Mouse (Mus musculus) erythroid progenitor cell, adult 5-6 weeks (primary cell): ENCODE results near the gene Csrp3. TPM values are rescaled to one million over a fixed set of nuclear protein-coding genes. Genes with fewer than 3 reads are reported as not detected.

Source experiments
- ATAC-seq: replicated peaks from 2 replicates; pipeline ENCODE4 v1.8.0; 2016; ENCODE audit warnings: moderate number of reproducible peaks, mild to moderate bottlenecking, moderate TSS enrichment, inconsistent platforms; ENCODE audit not compliant: poor library complexity, low FRiP score, severe bottlenecking
- total RNA-seq, 2 experiments: library from RNA; stranded (forward) in 1 of 2; stranded (reverse) in 1 of 2; fragments of 150-400 nt in 1 of 2; fragments of 186-747, 209-891 nt in 1 of 2; gene quantifications; 2 replicates each; pipeline versions ENCODE4 v1.2.3 to v1.2.4; 2015 to 2017; ENCODE audit warnings: low replicate concordance in 2 of 2

Csrp3 gene
- total RNA-seq, 2 experiments from 2014 or later: 1.7 TPM; not detected in 1

DNA sequence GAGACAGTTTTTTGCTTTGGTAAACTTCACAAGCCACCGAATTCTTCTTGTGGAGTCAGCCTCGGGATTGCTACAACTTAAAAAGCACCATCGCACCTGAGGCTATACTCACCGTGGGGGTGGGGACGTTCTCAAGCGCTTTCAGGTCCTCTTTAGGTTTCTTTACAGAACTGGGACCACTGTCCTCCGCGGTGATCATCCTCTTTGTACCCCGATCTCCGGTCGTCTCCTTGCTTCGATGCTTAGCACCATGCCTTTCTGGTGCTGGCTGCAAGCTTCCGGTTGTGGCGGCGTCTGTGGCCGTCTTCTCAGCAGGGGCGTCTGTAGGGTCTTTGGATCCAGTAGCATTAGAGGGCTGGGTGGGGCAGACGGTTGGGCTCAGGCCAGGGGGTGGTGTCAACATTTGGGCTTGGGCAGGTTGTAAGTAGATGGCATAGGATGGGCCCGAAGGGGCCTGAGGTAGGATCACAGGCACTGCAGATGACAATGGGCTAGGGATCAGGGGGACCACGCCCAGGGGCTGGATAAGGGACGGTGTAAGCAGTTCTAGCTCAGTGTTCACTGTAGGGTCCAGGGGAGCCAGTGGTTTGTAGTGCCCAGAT lies 22.8 kb upstream of the Csrp3 start:
- ATAC-seq: no peak

DNA sequence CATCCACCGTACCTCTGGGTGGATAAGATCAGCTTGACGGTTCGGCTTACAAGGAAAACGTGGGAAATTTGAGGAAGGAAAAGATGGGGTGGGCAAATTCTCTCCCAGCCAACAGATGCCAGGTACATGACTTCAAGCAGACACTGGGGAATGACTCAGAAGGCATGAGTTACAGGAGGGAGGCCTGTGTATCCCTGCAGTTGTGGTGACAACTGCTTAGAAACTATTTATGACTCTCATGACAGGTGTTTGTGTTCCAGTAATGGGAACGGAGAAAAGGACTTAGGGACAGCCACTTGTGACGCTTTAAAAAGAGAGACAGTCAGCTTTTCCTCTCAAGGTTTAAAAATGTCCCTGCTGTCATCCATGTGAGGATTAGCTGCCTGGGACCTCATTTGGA lies 22.3 kb upstream of the Csrp3 start:
- no peak for ATAC-seq

DNA sequence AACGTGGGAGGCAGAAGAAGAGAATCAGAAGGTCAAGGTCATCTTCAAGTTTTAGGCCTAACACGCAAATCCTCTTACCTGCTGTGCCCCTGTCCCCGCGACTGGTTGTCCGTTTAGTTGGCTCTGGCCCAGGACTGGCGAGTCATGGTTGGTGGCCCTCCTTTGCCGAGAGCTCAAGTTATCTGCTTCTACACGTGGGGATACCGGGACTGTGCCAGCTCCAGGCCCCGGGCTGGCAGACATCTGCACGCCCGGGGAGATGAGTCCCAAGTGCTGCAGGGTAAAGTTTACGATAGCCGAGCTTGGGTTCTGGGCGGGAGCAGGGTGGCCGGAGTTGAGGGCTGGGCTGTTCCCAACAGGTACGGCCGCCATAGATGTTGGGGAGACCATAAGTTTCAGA lies 19.7 kb upstream of the Csrp3 start:
- ATAC-seq: 0 out of 2 replicates have a peak, but pooled peaks have one; percentile 23

DNA sequence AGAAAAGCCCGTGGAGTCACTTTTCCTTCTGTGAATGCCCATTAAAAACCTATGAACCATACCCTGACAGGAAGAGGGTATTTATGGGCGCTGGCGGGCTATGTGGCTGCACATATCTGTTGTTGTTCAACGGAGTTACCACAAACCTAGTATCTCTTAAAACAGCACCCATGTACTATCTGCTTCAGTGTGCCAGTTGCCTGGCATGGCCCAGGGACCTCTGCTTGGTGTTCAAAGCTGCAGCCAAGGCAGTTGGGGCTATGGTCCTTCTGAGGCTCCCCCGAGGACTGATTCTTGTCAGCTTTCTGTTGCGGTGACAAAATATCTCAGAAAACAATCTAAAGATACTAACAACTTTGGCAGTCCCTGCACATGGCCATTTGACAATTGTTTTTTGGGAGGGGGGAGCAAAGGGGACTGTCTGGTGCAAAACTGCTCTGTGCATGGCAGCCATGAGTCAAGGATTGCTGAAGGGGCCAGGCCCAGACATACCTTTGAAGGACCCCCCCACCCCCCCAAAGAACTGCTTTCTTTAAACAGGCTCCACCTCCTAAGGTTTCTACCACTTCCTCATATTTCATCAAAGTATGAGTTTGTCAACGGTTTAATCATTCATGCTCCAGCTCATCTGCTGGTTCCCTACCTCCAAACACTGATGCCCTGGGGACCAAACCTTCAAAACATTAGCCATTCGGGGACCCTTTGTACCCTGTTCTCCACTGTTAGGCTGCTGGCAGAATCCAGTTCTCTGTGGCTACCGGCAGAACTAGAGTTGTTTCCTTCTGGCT lies 17.0 kb upstream of the Csrp3 start:
- ATAC-seq: no peak

DNA sequence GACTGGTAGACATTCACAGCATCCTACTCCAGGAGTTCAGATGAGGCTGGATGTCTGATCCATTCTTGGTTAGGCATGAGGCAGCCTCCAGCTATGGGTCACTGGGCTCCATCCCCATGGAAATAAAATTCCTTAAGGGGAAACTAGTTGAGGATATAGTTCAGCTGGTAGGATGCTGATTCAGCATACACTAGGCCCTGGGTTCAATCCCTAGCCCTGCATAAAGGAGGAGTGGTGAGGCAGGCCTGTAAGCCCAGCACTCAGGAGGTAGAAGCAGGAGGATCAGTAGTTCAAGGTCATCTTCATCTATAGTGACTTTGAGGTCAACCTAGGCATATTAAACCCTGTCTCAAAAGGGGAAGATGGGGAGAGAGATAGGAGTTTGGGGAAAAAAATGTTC lies 16.4 kb upstream of the Csrp3 start:
- no peak for ATAC-seq

DNA sequence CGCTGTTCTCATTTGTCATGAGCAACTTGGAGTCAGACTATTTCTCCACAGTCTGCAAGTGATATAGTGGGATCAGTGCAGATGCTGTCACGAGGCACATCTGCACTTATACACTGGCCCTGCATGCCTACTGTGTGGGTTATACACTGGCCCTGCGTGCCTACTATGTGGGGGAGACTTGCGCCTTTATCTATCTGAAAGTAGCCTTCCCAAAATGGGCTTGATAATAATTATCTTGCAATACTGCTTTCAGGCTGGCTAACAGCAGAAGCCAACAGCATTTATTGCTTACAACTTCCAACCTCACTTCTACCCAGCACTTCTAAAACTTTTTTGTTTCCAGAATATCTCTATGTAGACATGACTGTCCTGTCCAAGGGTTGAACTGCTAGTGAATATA lies 14.0 kb upstream of the Csrp3 start:
- ATAC-seq: no peak

DNA sequence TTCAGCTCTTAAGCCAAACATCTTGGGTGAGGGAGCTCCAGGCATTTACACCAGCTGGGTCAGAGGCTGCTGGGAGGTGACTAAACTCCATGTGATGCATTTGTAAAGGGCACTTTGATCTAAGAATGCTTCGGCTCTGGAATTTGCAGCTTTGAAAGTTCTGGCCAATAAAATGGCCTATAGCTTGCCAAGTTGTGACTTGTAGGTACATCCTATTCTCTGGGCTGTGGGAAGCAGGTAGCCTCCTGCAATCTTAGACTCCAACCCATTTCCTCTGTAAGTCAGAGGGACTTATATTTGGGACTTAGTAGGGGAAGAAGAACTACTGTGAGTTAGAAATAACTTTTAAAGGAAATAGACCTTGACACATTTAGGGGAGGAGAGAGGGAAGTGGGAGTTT lies 13.1 kb upstream of the Csrp3 start:
- ATAC-seq: no peak

DNA sequence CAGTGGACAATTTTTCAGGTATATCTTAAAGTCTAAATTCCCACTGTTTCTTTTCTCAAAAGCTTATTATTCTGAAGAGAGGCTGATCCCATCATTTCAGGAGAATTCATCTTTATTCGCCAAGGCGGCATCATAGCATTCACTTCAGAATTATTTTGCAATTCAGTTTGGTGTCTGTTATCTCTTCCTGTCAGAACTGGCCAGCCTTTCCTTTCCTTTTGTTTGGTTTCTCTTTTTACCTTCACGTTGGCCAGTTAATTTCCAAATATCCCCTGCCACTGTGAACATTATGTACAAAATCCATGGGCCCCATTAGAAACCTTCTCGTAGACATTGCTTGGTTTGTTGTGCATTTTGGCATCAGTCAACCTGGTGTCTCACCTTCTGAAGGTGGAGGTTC lies 11.5 kb upstream of the Csrp3 start:
- ATAC-seq: no peak

DNA sequence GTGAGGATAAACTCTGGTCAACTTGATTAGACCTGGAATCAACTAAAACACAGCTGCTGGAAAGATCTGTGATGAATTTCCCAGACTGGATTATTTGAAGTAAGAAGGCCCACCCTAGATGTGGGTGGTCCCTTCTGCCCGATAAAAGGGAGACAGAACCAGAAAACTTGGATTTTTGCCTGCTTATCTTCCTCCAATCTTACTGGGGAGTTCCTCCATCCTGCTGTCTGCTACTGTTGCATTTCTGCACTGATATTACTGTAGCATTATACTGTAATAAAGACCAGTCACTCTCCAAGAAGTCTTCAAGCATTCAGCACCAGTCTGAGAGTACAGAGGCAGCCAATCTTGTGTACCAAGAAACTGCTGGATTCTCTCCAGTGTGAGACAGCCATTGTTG lies 10.4 kb upstream of the Csrp3 start:
- ATAC-seq: no peak

DNA sequence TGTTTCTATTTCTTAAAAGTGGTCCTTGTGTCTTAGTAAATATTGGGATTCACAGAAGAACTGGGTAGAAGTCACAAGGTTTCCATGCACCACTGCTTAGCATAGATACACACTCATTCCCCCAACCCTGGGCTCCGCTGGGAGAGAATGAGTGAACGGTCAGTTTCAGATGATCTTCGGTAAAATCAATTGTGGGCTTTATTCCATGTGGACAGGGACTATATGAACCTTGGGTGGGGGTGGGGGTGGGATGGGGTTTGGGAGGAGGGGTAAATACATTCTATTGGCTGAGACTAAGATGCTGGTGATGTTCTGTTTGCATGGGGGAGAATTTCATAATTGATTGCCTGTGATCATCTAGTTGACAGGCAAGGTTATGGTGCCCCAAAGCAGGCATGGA lies 7.6 kb upstream of the Csrp3 start:
- no peak for ATAC-seq

DNA sequence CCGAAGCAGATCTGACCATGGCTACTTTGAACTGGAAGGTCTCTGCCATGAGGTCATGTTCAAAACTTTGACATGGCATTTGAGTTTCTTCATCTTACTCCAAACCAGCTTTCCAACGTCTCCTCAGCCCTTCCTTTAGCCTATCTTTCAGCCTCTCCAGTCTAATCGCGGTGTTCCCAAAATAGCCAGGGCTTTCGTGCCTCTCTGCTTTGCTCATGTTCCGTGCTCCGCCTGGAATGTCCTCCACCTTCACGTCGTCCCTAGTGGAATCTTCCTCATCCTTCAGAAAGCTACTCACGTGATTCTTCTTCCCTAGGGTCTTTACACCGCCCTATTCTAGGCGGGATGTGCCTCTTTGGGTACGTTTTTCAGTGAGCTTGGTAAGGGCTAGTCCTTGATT lies 5.7 kb upstream of the Csrp3 start:
- no peak for ATAC-seq

DNA sequence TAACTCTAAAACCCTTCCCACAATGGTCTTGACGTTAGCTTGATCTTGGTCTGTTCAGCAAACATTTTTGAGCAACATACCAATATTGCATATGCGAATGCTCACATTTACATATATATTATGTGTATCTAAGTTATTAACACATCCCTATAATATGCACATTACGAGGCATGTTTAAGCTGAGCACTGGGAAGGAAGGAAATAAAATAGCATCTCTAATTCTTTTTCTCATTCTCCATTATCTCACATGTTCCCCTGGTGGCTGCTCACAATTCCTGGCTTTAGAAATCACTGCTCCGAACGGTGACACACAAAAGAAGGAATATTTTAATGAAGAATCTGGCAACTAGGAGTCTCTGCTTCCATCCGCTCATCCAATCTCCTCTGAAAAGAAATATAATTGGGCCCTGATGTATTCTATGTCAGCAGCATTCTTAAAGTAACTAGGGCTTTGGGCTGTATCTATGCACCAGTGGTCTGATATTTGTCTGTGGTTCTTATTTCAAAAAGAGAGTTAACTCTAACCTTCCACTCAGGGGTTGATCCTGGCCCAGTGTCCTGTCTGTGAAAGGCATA lies 3.8 kb upstream of the Csrp3 start:
- ATAC-seq: no peak

DNA sequence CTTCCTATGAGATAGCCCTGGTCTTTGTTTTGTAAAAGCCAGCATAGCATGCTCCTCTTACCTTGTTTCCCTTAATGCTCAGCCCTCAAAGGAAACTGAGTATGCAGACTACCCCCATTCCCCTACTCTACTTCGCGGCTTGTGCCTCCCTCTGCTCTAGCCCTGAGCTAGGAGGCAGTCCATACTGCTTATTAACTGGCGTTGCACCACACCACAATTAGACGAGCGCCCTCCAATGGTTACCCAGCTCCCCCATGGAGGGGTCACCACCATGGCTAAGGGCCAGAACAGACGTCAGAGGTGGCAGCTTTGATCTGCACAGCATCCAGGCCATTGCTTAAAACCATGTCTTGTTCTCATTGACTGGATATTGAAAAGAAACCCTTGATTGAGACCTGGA lies 1.1 kb downstream of the Csrp3 start:
- no peak for ATAC-seq

DNA sequence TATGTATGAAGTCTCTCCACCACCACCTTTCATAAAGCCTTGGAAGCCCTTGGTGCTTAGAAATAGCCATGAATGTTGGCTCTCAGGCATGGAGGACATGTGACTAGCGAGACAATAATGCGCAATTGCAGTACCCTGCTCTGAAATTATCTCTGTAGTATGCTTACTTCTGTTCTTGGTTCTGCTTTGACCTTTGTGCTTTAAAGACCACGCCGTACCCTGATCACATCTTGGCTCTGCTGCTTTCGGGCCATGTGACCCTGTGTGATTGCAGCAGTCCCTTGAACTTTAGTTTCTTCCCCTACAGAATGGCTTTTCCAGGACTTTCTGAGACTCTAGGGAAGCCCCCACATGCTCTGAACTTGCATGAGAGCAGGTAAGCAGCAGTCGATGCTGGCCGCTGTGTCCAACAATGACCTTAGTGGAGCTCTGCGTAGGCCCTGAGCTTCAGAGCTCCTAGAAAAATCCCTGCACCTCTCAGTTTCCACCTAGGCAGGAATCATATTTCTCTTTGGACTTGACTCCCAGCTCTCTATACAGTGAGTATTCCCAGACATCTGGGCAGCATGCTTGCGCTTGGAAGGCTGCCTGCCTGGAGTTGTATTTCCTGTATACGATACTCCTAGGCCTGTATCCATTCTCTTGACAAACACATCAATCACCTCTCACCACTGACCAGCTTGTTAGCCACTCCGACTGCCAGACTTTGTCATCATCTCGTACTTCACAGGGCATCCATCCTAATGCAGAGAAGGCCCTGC lies 2.4 kb downstream of the Csrp3 start:
- ATAC-seq: no peak

DNA sequence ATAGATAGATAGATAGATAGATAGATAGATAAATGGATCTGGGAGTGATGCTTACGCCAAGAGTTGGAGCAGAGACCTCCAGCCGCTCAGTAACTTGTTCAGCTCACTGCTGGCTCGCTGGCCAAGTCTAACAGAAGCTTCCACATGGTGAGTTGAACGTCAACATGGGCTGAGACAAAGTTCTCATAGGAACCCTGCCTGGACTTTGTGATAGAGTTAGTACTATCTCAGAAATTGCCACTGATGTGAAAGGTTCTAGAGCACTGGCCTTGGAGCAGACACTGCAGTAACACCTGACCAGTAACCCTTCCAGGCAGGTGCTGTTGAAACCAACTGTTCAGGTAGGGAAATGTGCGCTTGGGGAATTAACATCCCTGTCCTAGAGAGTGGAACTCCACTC lies 4.3 kb downstream of the Csrp3 start:
- ATAC-seq: no peak

DNA sequence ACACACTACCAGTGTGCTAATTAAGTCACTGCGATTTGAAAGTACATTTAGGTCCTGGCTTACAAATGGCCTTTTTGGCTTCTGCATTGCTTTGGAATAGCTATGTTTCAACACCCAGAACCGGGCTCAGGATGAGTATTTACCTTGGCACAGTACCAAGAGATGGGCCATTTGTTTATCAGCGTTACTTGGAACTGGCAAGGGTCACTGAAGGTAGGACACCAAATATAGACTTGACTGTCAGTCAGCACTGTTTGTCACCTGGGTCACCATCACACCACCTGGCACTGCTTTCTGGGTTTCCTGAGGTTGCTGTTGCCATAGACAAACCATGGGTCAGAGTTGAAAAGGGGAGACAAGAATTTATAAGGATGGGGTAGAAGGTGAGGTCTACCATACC lies 5.5 kb downstream of the Csrp3 start:
- ATAC-seq: no peak

DNA sequence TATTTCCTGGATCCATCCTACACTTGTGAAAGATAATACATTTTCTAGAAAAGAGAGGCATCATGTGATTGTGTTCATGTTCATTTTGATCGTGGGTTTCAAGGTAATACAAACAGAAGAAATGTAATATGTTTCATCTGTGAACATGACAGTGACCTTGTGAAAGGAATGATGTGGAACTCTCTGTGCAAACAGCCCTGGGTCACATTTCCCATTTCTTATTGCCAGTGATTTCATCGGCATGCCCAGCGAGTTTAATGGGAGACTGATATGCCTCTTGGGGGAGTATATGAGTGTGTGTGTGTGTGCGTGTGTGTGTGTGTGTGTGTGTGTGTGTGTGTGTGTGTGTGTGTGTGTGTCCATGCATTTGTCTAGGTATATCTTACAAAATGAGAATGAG lies 6.3 kb downstream of the Csrp3 start:
- ATAC-seq: no peak

DNA sequence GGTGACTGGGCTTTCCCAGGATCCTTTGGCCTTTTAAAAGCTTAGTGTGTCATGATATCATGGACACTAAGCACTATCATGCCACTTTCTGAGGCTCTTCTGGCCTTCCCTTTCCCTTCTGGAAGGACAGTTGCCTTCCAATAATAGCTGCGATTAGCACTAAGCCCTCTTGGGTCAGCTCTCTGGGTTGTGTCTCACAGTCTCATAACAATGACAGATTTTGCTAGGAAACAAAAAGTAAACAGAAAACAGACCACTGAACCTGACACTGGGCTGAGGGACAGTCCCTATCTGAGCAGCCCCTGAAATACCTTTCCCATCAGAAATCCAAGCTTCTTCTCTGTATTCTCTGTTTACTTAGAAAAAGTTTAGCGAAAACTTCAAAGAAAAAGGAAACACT lies 7.3 kb downstream of the Csrp3 start:
- no peak for ATAC-seq

DNA sequence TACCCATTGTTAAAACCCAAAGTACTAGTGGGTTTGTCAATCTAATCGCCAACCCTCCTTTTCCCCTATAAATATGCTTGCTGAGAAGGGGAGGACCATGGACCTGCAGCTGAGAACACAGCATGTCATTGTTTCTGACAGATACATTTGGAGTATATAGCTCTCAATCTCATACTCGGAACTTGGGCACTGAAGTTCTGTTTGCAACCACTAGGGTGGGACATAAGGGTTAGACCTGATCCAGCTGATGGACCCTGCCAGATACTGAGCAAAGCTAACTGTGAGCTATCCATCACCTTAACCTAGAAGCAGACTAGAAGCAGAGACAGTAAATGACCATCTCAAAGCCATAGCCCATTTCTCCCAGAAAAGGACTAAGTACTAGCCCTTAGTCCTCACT lies 9.4 kb downstream of the Csrp3 start:
- no peak for ATAC-seq

DNA sequence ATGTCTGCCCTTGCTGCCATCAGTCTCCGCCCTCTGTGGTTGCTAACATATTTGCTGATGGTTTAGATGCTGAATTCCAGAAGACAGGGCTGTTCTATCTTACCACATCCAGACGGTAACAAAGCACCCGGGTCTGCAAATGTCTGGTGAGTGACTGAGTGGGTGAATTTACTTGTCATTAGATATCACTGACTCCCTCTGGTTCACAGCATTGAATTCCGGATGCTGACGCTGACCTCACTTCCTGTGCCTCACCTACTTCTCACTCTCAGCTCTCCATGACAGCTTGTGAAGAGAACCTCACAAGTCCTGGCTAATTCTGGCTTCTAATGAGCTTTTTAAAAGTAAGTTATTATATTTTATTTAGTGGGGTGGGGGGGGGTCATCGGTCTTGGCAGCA lies 10.9 kb downstream of the Csrp3 start:
- ATAC-seq: no peak
